Mouse (Mus musculus): Measurements from ENCODE around the gene Sesn1.

GRCm38 (mm10) chr10:41805729-41806355 is 3.9 kb upstream of the Sesn1 start:
- TF ChIP-seq POLR2AphosphoS5 (IDR thresholded peaks at IDR 0.05; ENCODE audit: insufficient replicate concordance, low read depth, low read length): no peak
- no peak for TF ChIP-seq CTCF (IDR thresholded peaks at IDR 0.05; ENCODE audit: low read depth, low read length)
- no peak for TF ChIP-seq GATA1 (IDR thresholded peaks at IDR 0.05; ENCODE audit: borderline replicate concordance, low read length)
- no peak for TF ChIP-seq TAL1 (conservative IDR thresholded peaks at IDR 0.05; ENCODE audit: low read depth, low read length)

Data from G1E (cell line).